Mouse (Mus musculus) forebrain, embryonic 11.5 days (tissue): Measurements from ENCODE around the gene Sp9. TPM values are rescaled to one million over a fixed set of nuclear protein-coding genes. Genes with fewer than 3 reads are reported as not detected.

Source experiments
- ATAC-seq: fragments of 200-750 bp; cut with Nextera tagmentation; replicated peaks from 2 replicates; pipeline ENCODE4 v1.8.0; 2017; ENCODE audit warnings: moderate TSS enrichment; ENCODE audit not compliant: low FRiP score
- DNase-seq: peaks from one replicate; pipeline ENCODE4 v3.0.0-alpha.2; 2017; ENCODE audit warnings: low spot score
- H3K27ac ChIP-seq: fragments of 300-500 bp; sonication (generic); 2 replicates; pipeline ENCODE4 v1.5.1; 2014; ENCODE audit warnings: low read depth, low read length
- H3K27me3 ChIP-seq: fragments of 300-500 bp; sonication (generic); 2 replicates; pipeline ENCODE4 v1.6.1; 2014; ENCODE audit warnings: mild to moderate bottlenecking, low read length, mixed read lengths; ENCODE audit not compliant: control insufficient read depth, insufficient read depth
- H3K36me3 ChIP-seq: fragments of 300-500 bp; sonication (generic); 2 replicates; pipeline ENCODE4 v1.6.1; 2014; ENCODE audit warnings: mild to moderate bottlenecking, low read length, moderate library complexity, mixed read lengths; ENCODE audit not compliant: control insufficient read depth, insufficient read depth
- H3K4me1 ChIP-seq: fragments of 300-500 bp; sonication (generic); replicated peaks from 2 replicates; pipeline ENCODE4 v1.6.1; 2014; ENCODE audit warnings: low read length, mixed read lengths; ENCODE audit not compliant: control insufficient read depth, insufficient read depth
- H3K4me2 ChIP-seq: fragments of 300-500 bp; sonication (generic); 2 replicates; pipeline ENCODE4 v1.6.1; 2014; ENCODE audit warnings: low read depth, mild to moderate bottlenecking, low read length, moderate library complexity, mixed read lengths; ENCODE audit not compliant: severe bottlenecking
- H3K4me3 ChIP-seq: fragments of 300-500 bp; sonication (generic); 2 replicates; pipeline ENCODE4 v1.5.1; 2014; ENCODE audit warnings: low read depth, low read length
- H3K9ac ChIP-seq: fragments of 300-500 bp; sonication (generic); 2 replicates; pipeline ENCODE4 v1.6.1; 2014; ENCODE audit warnings: low read length
- H3K9me3 ChIP-seq: fragments of 300-500 bp; sonication (generic); 2 replicates; pipeline ENCODE4 v1.6.1; 2016; ENCODE audit warnings: low read length, mixed read lengths; ENCODE audit not compliant: control insufficient read depth
- WGBS: fragments of 180-500 bp; shearing (Covaris S2); extraction: QIAGEN DNeasy Blood & Tissue Kit; methylation state at CpG from one replicate; pipeline ENCODE4 v1.1.7; 2014; 5-methylcytosine and 5-hydroxymethylcytosine counted together
- polyA plus RNA-seq: library from polyadenylated mRNA; unstranded; fragments of >200 nt; fragmentation: Nextera tagmentation; extraction: Ambion mirVana; gene quantifications from 2 replicates; pipeline ENCODE4 v1.2.1, GENCODE M21; 2014

The Sp9 gene
- polyA plus RNA-seq, 1 experiment from 2014 or later: 5.5 TPM

GRCm38 (mm10) chr2:73266623-73267022, 5.1 kb upstream of the Sp9 start:
- 59% methylated on average over 1 of the region's 1 CpGs for WGBS
- H3K27me3 ChIP-seq: peaks cover 85% of the 10 kb centered on the region
- no peak for ATAC-seq
- H3K27ac ChIP-seq: no peak overlapping the region
- no peaks in the 10 kb centered on the region for H3K36me3 ChIP-seq
- no peaks in the 10 kb centered on the region for H3K9me3 ChIP-seq
- no peak overlapping the region for H3K4me2 ChIP-seq
- DNase-seq: no peak
- H3K9ac ChIP-seq: no peak overlapping the region
- H3K4me3 ChIP-seq: no peak overlapping the region
- H3K4me1 ChIP-seq: peaks cover 20% of the 10 kb centered on the region

GRCm38 (mm10) chr2:73267231-73267630, 4.5 kb upstream of the Sp9 start:
- peaks cover 22% of the 10 kb centered on the region for H3K4me1 ChIP-seq
- no peak overlapping the region for H3K4me3 ChIP-seq
- no peak overlapping the region for H3K9ac ChIP-seq
- 7% methylated on average over 3 of the region's 3 CpGs for WGBS
- ATAC-seq (no peak), DNase-seq (no peak)
- H3K36me3 ChIP-seq: no peaks in the 10 kb centered on the region
- no peaks in the 10 kb centered on the region for H3K9me3 ChIP-seq
- no peak overlapping the region for H3K4me2 ChIP-seq
- no peak overlapping the region for H3K27ac ChIP-seq
- peaks cover 84% of the 10 kb centered on the region for H3K27me3 ChIP-seq

GRCm38 (mm10) chr2:73267818-73268217, 3.9 kb upstream of the Sp9 start:
- Histone ChIP-seq H3K4me3 (no peak overlapping the region), H3K4me2 (no peak overlapping the region), H3K9me3 (no peaks in the 10 kb centered on the region), H3K4me1 (peaks cover 26% of the 10 kb centered on the region), H3K27ac (no peak overlapping the region), H3K27me3 (peaks cover 84% of the 10 kb centered on the region), H3K36me3 (no peaks in the 10 kb centered on the region), H3K9ac (no peak overlapping the region)
- no peak for DNase-seq
- ATAC-seq: no peak
- under 1% methylated on average over 4 of the region's 4 CpGs for WGBS

- peak; percentile 58 for DNase-seq
- Histone ChIP-seq H3K4me3 (no peak overlapping the region), H3K27ac (no peak overlapping the region), H3K9me3 (no peaks in the 10 kb centered on the region), H3K36me3 (no peaks in the 10 kb centered on the region), H3K9ac (no peak overlapping the region), H3K4me1 (peaks cover 30% of the 10 kb centered on the region), H3K27me3 (peaks cover 84% of the 10 kb centered on the region), H3K4me2 (no peak overlapping the region)
- ATAC-seq: no peak
- WGBS: 2% methylated on average over 12 of the region's 12 CpGs
These were observed 3.4 kb upstream of the Sp9 start for GRCm38 (mm10) chr2:73268281-73268680.

- WGBS: 4% methylated on average over 8 of the region's 8 CpGs
- H3K4me1 ChIP-seq: peaks cover 33% of the 10 kb centered on the region
- ATAC-seq (no peak), DNase-seq (no peak)
- H3K9ac ChIP-seq: no peak overlapping the region
- H3K9me3 ChIP-seq: no peaks in the 10 kb centered on the region
- no peak overlapping the region for H3K4me2 ChIP-seq
- no peak overlapping the region for H3K27ac ChIP-seq
- no peaks in the 10 kb centered on the region for H3K36me3 ChIP-seq
- H3K4me3 ChIP-seq: no peak overlapping the region
- peaks cover 84% of the 10 kb centered on the region for H3K27me3 ChIP-seq
These were observed 2.8 kb upstream of the Sp9 start for GRCm38 (mm10) chr2:73268836-73269395.

- Histone ChIP-seq H3K36me3 (no peaks in the 10 kb centered on the region), H3K9ac (no peak overlapping the region), H3K27me3 (peaks cover 84% of the 10 kb centered on the region), H3K27ac (no peak overlapping the region), H3K4me2 (no peak overlapping the region), H3K4me1 (peaks cover 33% of the 10 kb centered on the region), H3K4me3 (no peak overlapping the region), H3K9me3 (no peaks in the 10 kb centered on the region)
- 0% methylated on average over 15 of the region's 17 CpGs for WGBS
- ATAC-seq (no peak), DNase-seq (peak; percentile 60)
These were observed 2.1 kb upstream of the Sp9 start for GRCm38 (mm10) chr2:73269666-73270065.

- H3K36me3 ChIP-seq: no peaks in the 10 kb centered on the region
- H3K4me3 ChIP-seq: no peak overlapping the region; the same call in 1 of the 2 replicates
- DNase-seq (no peak), ATAC-seq (no peak)
- under 1% methylated on average over 14 of the region's 14 CpGs for WGBS
- H3K4me1 ChIP-seq: peaks cover 33% of the 10 kb centered on the region
- H3K9ac ChIP-seq: no peak overlapping the region
- peaks cover 83% of the 10 kb centered on the region for H3K27me3 ChIP-seq
- no peaks in the 10 kb centered on the region for H3K9me3 ChIP-seq
- H3K4me2 ChIP-seq: peak overlapping the region; percentile 26; the same call in 1 of the 2 replicates
- no peak overlapping the region for H3K27ac ChIP-seq
These were observed 1.6 kb upstream of the Sp9 start for GRCm38 (mm10) chr2:73270071-73270592.

- H3K9me3 ChIP-seq: no peaks in the 10 kb centered on the region
- ATAC-seq (no peak), DNase-seq (peak; percentile 71)
- peak overlapping the region; percentile 26; the same call in 1 of the 2 replicates for H3K4me2 ChIP-seq
- peak overlapping the region; percentile 40; the same call in 1 of the 2 replicates for H3K4me3 ChIP-seq
- no peak overlapping the region for H3K9ac ChIP-seq
- H3K27ac ChIP-seq: no peak overlapping the region
- peaks cover 78% of the 10 kb centered on the region for H3K27me3 ChIP-seq
- H3K4me1 ChIP-seq: peaks cover 33% of the 10 kb centered on the region
- under 1% methylated on average over 38 of the region's 38 CpGs for WGBS
- no peaks in the 10 kb centered on the region for H3K36me3 ChIP-seq
These were observed 899 bp upstream of the Sp9 start for GRCm38 (mm10) chr2:73270593-73271458.
